Mouse (Mus musculus) lung, postnatal 0 days (tissue): ENCODE data around the gene Lpar5. TPM values are rescaled to one million over a fixed set of nuclear protein-coding genes. Genes with fewer than 3 reads are reported as not detected.

Source experiments
- ATAC-seq: fragments of 200-750 bp; cut with Nextera tagmentation; 2 replicates; pipeline ENCODE4 v1.8.0; 2017; ENCODE audit warnings: moderate library complexity
- DNase-seq: peaks from one replicate; pipeline ENCODE4 v3.0.0-alpha.2; 2016; ENCODE audit warnings: low spot score
- H3K27ac ChIP-seq: fragments of 300-500 bp; sonication (generic); 2 replicates; pipeline ENCODE4 v1.5.1; 2014; ENCODE audit warnings: antibody characterized with exemption, mild to moderate bottlenecking, low read length, mixed read lengths
- H3K27me3 ChIP-seq: fragments of 300-500 bp; sonication (generic); replicated peaks from 2 replicates; pipeline ENCODE4 v1.6.1; 2014; ENCODE audit warnings: low read length, mixed read lengths; ENCODE audit not compliant: insufficient read depth
- H3K36me3 ChIP-seq: fragments of 300-500 bp; sonication (generic); 2 replicates; pipeline ENCODE4 v1.6.1; 2014; ENCODE audit warnings: low read length, mixed read lengths; ENCODE audit not compliant: insufficient read depth
- H3K4me1 ChIP-seq: fragments of 300-500 bp; sonication (generic); 2 replicates; pipeline ENCODE4 v1.6.1; 2014; ENCODE audit warnings: antibody characterized with exemption, low read depth, low read length, mixed read lengths; ENCODE audit not compliant: insufficient read depth
- H3K4me2 ChIP-seq: fragments of 300-500 bp; sonication (generic); replicated peaks from 2 replicates; pipeline ENCODE4 v1.6.1; 2014; ENCODE audit warnings: low read depth, mild to moderate bottlenecking, low read length, moderate library complexity, mixed read lengths
- H3K4me3 ChIP-seq: fragments of 300-500 bp; sonication (generic); 2 replicates; pipeline ENCODE4 v1.5.1; 2014; ENCODE audit warnings: low read depth, low read length
- H3K9ac ChIP-seq: fragments of 300-500 bp; sonication (generic); replicated peaks from 2 replicates; pipeline ENCODE4 v1.6.1; 2014; ENCODE audit warnings: low read depth, mild to moderate bottlenecking
- H3K9me3 ChIP-seq: fragments of 300-500 bp; sonication (generic); 2 replicates; pipeline ENCODE4 v1.6.1; 2016; ENCODE audit warnings: low read length, mixed read lengths
- CTCF ChIP-seq: IDR thresholded peaks from 2 replicates; pipeline ENCODE4 v1.5.1; 2016; ENCODE audit warnings: antibody characterized with exemption, mild to moderate bottlenecking
- EP300 ChIP-seq: IDR thresholded peaks from 2 replicates; pipeline ENCODE4 v1.6.1; 2016; ENCODE audit warnings: antibody characterized with exemption, mild to moderate bottlenecking, control low read depth
- WGBS: fragments of 180-500 bp; shearing (Covaris S2); extraction: QIAGEN DNeasy Blood & Tissue Kit; methylation state at CpG from one replicate; pipeline ENCODE4 v1.1.7; 2014; 5-methylcytosine and 5-hydroxymethylcytosine counted together
- polyA plus RNA-seq: library from polyadenylated mRNA; unstranded; fragments of >200 nt; fragmentation: Nextera tagmentation; extraction: Ambion mirVana; gene quantifications from 2 replicates; pipeline ENCODE4 v1.2.1, GENCODE M21; 2015

The Lpar5 gene
- polyA plus RNA-seq, 1 experiment from 2014 or later = 0.44 TPM

GRCm38 (mm10) chr6:125040221-125040620 lies 27.5 kb upstream of the Lpar5 start:
- Histone ChIP-seq H3K4me2 (peak overlapping the region; percentile 64), H3K4me3 (peak overlapping the region; percentile 48), H3K36me3 (peaks cover 22% of the 10 kb centered on the region), H3K9ac (peak overlapping the region; percentile 37), H3K27me3 (no peaks in the 10 kb centered on the region), H3K9me3 (no peaks in the 10 kb centered on the region), H3K4me1 (peaks cover 6% of the 10 kb centered on the region; the same call in 1 of the 2 replicates), H3K27ac (peak overlapping the region; percentile 58; the same call in 1 of the 2 replicates)
- TF ChIP-seq CTCF (no peak), EP300 (no peak)
- DNase-seq (no peak), ATAC-seq (no peak)
- WGBS = 17% methylated on average over 7 of the region's 7 CpGs

GRCm38 (mm10) chr6:125041047-125041446 lies 26.7 kb upstream of the Lpar5 start:
- TF ChIP-seq CTCF = no peak
- TF ChIP-seq EP300 = no peak
- WGBS = 73% methylated on average over 7 of the region's 7 CpGs
- Histone ChIP-seq H3K4me2 (no peak overlapping the region), H3K4me3 (no peak overlapping the region), H3K9me3 (no peaks in the 10 kb centered on the region), H3K27ac (no peak overlapping the region), H3K4me1 (peaks cover 6% of the 10 kb centered on the region; the same call in 1 of the 2 replicates), H3K9ac (no peak overlapping the region), H3K27me3 (no peaks in the 10 kb centered on the region), H3K36me3 (peaks cover 16% of the 10 kb centered on the region)
- DNase-seq (peak; percentile 64), ATAC-seq (no peak)

DNA sequence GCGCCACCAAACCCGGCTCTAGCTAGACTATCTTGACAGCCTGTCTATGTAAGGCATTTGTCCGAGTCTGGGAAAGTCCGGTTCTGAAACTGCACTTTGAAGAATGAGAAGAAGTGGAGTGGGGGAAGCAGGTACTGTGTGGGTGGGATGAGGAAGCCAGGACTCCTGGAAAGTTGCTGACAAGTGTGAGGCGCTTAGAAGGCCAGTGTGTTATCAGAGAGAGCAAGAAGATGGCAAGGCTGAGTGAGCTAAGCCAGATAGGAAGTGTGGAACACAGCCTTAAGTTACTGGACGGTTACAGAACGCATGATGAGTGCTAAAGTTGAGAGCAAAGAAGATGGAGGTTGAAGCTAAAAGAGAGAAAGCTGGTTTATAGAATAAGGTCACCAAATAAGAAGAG lies 25.6 kb upstream of the Lpar5 start:
- Histone ChIP-seq H3K4me3 (no peak overlapping the region), H3K27ac (no peak overlapping the region), H3K27me3 (no peaks in the 10 kb centered on the region), H3K4me1 (peaks cover 6% of the 10 kb centered on the region; the same call in 1 of the 2 replicates), H3K36me3 (peaks cover 16% of the 10 kb centered on the region), H3K4me2 (no peak overlapping the region), H3K9me3 (no peaks in the 10 kb centered on the region), H3K9ac (no peak overlapping the region)
- TF ChIP-seq EP300 = no peak
- TF ChIP-seq CTCF = no peak
- no peak for ATAC-seq
- no peak for DNase-seq
- 90% methylated on average over 7 of the region's 7 CpGs for WGBS

DNA sequence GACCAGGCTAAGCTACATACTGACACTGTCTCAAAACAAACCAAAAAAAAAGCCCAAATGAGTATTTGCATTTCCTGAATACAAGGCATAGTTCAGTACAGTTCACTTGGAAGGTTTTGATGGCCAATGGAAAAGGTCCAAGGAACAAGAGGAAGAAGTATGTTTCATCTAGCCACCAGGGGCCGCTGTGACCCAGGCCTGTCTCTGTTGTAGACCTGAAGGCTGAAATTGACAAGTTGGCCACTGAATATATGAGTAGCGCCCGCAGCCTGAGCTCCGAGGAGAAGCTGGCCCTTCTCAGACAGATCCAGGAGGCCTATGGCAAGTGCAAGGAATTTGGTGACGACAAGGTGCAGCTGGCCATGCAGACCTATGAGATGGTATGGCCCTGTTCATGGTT lies 21.0 kb upstream of the Lpar5 start:
- no peak overlapping the region for H3K9ac ChIP-seq
- H3K9me3 ChIP-seq = no peaks in the 10 kb centered on the region
- WGBS = 27% methylated on average over 5 of the region's 5 CpGs
- no peak overlapping the region for H3K4me2 ChIP-seq
- peak; percentile 93 for DNase-seq
- ATAC-seq = peak; percentile 79
- peak; percentile 93 for TF ChIP-seq CTCF
- no peak for TF ChIP-seq EP300
- no peaks in the 10 kb centered on the region for H3K4me1 ChIP-seq
- H3K4me3 ChIP-seq = no peak overlapping the region
- H3K27ac ChIP-seq = no peak overlapping the region
- H3K36me3 ChIP-seq = peaks cover 53% of the 10 kb centered on the region
- H3K27me3 ChIP-seq = no peaks in the 10 kb centered on the region

DNA sequence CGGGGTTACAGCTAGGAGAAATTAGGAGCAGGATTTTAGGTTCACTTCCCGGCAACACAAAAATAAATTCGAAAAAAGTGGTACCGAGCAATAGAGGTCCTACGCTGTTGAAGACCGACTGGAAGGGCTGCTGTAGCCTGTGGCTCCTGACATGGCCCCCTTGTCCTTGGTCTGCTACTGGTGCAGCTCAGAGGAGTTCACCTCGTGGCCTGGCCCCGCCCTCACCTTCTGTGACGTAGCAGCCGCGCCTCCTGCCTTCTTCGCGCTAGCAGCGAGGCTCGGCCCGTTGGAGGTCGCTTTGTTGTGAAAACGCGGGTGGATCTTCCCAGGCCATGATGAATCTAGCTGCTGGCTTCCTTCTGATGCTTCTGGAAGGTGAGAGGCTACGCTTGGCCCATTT lies 18.0 kb upstream of the Lpar5 start, which contains the start of gene Acrbp:
TSS of gene Acrbp (plus strand) at position 12 of the 400 bp plus-strand sequence.
- DNase-seq = no peak
- Histone ChIP-seq H3K9me3 (no peaks in the 10 kb centered on the region), H3K4me1 (no peaks in the 10 kb centered on the region), H3K27ac (no peak within 1 kb of the TSS), H3K36me3 (peaks cover 49% of the 10 kb centered on the region), H3K4me2 (no peak within 1 kb of the TSS), H3K4me3 (no peak within 1 kb of the TSS), H3K9ac (no peak within 1 kb of the TSS), H3K27me3 (no peaks in the 10 kb centered on the region)
- 38% methylated on average over 20 of the region's 20 CpGs for WGBS
- TF ChIP-seq CTCF = no peak
- ATAC-seq = no peak

- H3K27ac ChIP-seq = no peak overlapping the region
- WGBS = 61% methylated on average over 5 of the region's 5 CpGs
- TF ChIP-seq CTCF (peak; percentile 55), EP300 (no peak)
- H3K4me1 ChIP-seq = no peaks in the 10 kb centered on the region
- H3K36me3 ChIP-seq = peaks cover 44% of the 10 kb centered on the region
- no peak overlapping the region for H3K4me2 ChIP-seq
- DNase-seq = no peak
- no peaks in the 10 kb centered on the region for H3K27me3 ChIP-seq
- no peaks in the 10 kb centered on the region for H3K9me3 ChIP-seq
- no peak overlapping the region for H3K9ac ChIP-seq
- no peak for ATAC-seq
- H3K4me3 ChIP-seq = no peak overlapping the region
Measured at GRCm38 (mm10) chr6:125051237-125051636, 16.5 kb upstream of the Lpar5 start.

- Histone ChIP-seq H3K27me3 (no peaks in the 10 kb centered on the region), H3K9ac (no peak overlapping the region), H3K36me3 (0 out of 2 replicates have a peak, but pooled peaks cover 3% of the 10 kb centered on the region), H3K4me3 (no peak overlapping the region), H3K27ac (no peak overlapping the region), H3K4me1 (no peaks in the 10 kb centered on the region), H3K9me3 (no peaks in the 10 kb centered on the region), H3K4me2 (no peak overlapping the region)
- DNase-seq = no peak
- ATAC-seq = no peak
- WGBS = 25% methylated on average over 6 of the region's 6 CpGs
- TF ChIP-seq EP300 = no peak
- no peak for TF ChIP-seq CTCF
Measured at GRCm38 (mm10) chr6:125061493-125061892, 6.2 kb upstream of the Lpar5 start.
